Mouse (Mus musculus) testis, adult 2 months (tissue): ENCODE results near the gene Tmem80.

Experiments used
- CTCF ChIP-seq: fragments of 200-500 bp; IDR thresholded peaks from 2 replicates; pipeline ENCODE4 v1.5.1; 2012; ENCODE audit warnings: low read depth, mild to moderate bottlenecking, inconsistent platforms, low read length, moderate library complexity; ENCODE audit not compliant: control insufficient read depth, insufficient read depth, insufficient replicate concordance
- POLR2A ChIP-seq: fragments of 200-500 bp; IDR thresholded peaks from 2 replicates; pipeline ENCODE4 v1.6.1; 2012; ENCODE audit warnings: low read depth, mild to moderate bottlenecking, inconsistent platforms, low read length, moderate library complexity; ENCODE audit not compliant: control insufficient read depth

- no peak for TF ChIP-seq POLR2A
- no peak for TF ChIP-seq CTCF
These were observed 24.8 kb upstream of the Tmem80 start for GRCm38 (mm10) chr7:141302702-141303268.
